Mouse (Mus musculus): ENCODE data around the gene Fhit.

DNA sequence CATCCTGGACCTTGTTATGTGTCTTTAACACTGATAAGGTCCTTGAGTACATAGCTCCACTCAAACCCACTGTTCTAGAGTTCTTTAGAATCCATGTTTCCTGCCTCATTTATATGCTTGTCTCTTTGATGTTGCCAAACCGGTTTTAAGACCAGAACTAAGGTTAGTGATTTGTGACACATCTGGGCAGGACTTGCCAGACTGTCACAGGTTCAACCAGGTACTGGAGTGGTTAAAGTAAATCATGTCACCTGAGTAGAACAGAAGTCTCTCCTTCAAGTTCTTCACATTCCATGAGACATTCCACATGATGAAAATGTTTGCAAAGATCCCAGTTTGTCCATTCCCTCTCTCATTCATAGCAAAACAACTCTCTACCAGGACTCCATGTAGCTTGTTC, 1376.0 kb downstream of the Fhit start:
- TF ChIP-seq POLR2A (IDR thresholded peaks at IDR 0.05; ENCODE audit: low read depth, low read length) (no peak), CTCF (IDR thresholded peaks at IDR 0.05; ENCODE audit: extremely low read depth, insufficient read length, insufficient replicate concordance, low read depth, low read length) (no peak)

Measured in small intestine, adult 2 months (tissue).